Mouse (Mus musculus) retina, postnatal 1 day (tissue): Measurements from ENCODE around the gene 2200002D01Rik.

Source experiments
- DNase-seq: peaks from one replicate; pipeline ENCODE4 v3.0.0-alpha.2; 2012

The 2200002D01Rik gene

DNA sequence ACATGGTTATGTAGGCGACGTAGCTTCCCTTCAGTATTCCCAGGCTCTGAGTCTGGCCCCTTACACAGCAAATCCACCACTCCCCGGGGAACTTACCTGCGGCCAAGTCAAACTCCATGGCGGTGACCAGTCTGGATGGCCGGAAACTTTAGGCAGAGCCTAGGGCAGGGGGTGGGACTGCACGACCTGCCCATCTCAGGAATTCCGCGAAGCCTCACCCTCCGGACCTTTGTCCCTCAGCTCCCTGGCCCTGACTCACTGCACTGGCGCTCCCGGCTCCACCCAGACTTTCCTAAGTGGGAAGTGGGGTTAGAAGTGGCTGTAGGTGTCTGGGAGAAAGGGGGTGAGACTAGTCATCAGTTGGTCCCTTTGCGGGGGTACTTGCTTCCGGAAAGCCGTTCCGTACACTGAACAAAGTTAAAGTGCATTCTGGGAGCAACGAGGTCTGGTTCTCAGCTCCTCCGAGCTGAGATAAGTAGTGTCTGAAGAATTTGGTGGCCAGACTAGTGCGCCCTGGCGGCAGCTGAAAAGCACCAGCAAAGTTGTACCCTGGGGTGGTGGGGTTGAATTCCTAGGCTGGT lies at the start of gene 2200002D01Rik:
Gene 2200002D01Rik (minus strand): TSS at position 206 of the 581 bp plus-strand sequence.
- no peak for DNase-seq

GRCm38 (mm10) chr7:29296998-29297397 lies 48.7 kb upstream of the 2200002D01Rik start:
- peak; percentile 92 for DNase-seq

DNA sequence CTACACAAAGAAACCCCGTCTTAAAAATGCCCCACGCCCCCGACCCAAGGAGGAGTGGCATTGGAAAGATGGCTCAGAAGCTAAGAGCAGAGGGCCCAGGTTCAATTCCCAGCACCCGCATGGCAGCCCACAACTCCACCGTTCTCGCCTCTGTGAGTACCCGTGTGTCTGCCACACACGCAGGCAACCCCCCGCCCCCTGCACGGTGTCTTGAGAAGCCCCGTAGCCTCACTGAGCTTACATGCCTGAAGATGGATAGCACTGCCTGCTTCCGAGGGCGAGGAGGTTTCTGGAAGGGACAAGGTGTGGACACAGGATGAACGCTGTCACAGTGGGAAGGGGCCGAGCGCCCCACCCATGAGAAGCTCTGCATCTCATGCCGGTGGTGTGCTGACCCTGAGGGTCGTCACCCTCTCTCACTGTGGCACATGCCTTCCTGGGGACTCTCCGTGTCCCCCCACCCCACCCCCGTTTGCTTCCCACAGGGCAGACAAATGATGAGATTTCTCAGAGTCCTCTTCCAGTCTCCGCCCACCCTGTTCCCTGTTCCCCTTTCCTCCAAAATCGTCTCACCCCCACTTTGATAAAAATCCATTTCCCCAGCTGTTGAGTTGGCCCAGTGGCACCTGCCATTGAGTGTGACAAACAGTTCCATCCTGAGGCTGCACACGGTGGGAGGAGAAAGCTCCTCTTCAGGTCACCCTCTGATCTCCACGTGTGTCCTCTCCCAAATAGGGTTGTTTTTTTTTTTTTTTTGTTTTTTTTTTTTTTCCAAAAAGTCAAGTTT lies 47.8 kb upstream of the 2200002D01Rik start:
- no peak for DNase-seq

GRCm38 (mm10) chr7:29294111-29294761 lies 46.0 kb upstream of the 2200002D01Rik start:
- no peak for DNase-seq

- peak; percentile 61 for DNase-seq
Observed at GRCm38 (mm10) chr7:29293131-29294065, 45.1 kb upstream of the 2200002D01Rik start.

DNA sequence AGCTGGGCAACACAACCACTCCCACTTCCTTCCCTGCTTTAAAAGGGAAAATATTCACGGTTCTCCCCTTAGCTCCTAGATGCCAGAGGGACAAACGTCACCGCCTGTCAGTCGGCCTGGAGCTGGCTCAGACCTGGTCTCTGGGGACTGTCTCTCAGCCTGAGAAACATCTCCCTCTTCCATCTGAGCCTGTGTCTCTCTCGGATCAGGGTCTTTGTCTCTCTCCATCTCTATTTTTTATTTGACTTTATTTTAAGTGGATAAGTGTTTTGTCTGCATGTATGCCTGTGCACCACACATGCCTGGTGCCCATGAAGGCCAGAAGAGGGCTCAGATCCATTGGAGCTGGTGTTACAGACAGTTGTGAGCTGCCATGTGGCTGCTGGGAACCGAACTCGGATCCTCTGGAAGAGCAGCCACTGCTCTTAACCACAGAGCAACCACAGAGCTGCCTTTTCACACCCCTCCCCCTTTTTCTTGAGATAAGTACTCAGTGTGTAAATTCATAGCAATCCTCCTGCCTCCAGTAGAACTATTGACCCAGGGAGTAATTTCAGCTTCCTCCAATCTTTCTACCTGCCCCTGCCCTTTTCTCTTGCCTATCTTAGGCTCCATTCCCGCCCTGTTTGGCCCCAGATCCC lies 44.3 kb upstream of the 2200002D01Rik start:
- DNase-seq: no peak

DNA sequence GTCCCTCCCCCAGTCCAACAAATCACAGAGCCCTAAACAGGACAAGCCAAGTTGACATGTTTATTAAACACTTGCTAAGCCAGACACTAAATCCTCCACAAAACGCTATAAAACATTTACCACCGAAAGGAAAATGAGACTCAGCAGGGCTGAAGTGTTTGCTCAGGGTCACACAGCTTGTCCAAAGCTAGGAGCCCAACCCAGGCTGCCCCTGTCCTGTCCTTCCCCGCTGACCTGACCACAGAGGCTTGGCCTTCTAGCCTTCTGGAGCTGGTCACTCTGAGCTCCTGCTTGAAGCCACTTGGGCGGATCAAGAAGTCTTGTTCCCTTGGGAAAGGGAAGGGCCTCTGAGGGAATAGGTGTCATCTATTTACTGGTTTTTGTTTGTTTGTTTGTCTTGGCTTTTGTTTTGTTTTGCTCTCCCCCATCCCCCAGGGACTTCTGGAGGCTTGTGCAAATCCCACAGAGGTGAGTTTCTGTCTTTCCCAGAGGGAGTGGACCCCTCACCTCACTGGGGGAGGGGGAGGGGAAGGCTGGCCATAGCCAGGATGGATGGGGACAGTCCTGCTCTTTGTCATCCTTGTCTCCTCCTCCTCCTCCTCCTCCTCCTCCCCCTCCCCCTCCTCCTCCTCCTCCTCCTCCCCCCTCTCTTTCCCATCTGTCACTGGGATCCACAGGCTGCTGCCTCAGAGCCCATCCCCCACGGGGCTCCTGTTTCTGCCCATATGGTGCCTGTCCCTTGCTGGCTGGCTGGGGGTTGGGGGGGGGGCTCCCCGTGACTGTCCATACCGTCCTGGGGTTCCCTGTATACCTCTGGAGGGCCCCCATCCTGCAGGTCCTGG lies 43.6 kb upstream of the 2200002D01Rik start:
- DNase-seq: peak; percentile 78

DNA sequence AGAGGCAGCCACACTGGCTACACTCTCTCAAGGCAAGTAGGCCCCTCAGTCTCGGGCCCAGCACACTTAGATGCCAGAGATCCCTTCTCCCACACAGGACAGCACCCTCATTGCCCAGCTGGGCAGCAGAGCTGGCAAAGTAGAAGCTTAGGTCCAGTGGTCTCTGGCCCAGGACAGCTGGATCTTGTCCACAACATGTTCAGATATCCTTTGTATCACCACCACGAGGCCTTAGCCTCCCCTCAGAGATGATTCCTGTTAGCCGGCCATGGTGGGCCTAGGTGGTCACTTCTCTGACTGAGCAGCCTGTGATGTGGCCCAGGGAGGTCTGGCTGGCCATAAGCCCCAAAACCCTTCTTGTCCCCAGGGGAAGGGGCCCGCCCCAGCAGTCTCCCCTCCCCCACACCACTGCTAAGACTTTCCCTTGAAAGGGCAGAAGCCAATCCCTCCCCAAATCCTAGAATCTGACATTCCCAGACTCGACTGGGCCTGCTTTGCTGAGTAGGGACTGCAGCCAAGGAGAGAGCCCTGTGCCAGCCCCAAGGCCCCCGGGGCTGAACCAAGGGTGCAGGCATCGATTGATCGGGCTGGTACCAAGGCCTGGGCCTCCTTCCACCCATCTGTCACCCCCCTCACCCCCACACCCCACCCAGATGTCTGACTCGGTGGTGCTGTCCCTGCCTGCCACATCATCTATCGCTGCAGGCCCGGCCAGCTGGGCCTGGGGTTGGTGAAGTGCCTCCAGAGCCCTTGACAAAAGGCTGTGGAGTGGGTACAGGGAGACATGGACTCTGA lies 42.6 kb upstream of the 2200002D01Rik start:
- no peak for DNase-seq

DNA sequence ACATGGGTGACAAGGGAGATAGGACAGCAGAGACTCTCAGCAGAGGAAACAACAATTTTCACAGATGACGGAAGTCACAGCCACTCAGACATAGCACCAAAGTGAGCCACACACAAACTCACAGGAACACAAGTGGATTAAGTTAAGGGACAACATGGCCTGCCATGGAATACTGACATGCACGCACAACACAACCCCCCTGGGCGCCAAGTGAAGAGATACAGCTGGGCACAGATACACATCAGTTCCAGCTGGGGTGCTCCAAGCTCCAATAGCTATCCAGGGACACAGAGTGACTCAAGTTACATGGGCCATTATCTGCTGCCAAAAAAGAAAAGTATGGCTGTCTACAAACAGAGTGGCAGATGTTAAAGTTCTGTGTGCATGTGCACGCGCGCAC lies 41.6 kb upstream of the 2200002D01Rik start:
- DNase-seq: no peak

- DNase-seq: peak; percentile 78
Observed at GRCm38 (mm10) chr7:29288942-29289638, 40.8 kb upstream of the 2200002D01Rik start, which contains the start of gene Ppp1r14a. Gene Ppp1r14a (plus strand): TSS chr7:29289308.

DNA sequence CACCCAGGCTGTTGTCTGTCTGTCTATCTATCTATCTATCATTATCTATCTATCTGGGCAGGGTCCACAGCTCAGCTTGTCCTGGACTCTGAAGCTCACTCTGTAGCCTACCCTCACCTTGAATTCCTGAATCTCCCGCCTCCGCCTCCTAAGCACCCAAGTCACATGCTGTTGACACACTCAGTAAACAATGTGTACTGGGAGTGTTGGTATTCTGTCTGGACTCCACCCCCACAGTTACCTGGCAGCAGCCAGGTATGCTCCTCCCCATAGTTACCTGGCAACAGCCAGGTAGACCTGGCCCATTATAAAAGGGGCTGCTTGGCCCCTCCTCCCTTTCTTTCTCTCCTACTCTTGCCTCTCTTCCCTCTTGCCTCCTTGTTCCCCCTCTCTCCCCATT lies 39.8 kb upstream of the 2200002D01Rik start:
- DNase-seq: no peak

DNA sequence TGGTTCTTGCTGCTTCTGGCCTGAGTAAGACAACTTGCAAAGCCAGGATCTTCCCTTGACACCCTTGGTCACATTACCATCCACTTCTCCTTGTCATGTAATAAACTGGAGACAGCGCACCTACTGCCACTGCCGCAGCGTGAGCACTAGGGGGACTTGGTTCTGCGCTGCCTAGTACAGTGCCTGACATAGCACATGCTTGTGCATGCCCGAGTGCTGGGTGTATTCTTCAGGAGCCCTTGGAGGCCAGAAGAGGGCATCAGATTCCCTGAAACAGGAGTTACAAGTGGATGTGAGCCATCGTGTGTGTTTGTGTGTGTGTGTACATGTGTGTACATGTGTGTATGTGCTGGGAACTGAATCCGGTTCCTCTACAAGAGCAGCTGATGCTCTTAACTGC lies 39.2 kb upstream of the 2200002D01Rik start:
- DNase-seq: no peak

DNA sequence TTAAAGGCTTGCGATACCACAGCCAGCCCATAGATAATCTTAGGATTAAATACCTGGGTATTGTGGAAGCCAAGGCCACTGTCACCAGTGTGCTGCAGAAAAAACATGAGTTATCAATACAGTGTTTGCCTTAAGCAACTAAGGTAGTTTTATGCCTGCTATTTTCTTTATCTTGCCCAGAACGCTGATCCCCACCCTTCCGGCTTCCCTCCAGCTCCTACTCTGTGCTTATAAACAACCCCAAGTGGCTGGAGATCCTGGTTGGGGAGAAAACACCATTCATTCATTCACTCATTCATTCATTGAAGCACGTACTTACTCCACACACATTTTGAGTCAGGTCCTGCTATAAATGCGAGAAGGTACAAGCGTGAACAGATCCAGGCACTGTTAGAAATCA lies 36.3 kb upstream of the 2200002D01Rik start:
- no peak for DNase-seq

GRCm38 (mm10) chr7:29283876-29284275 lies 35.6 kb upstream of the 2200002D01Rik start:
- no peak for DNase-seq

GRCm38 (mm10) chr7:29282074-29282554 lies 33.8 kb upstream of the 2200002D01Rik start:
- peak; percentile 56 for DNase-seq

GRCm38 (mm10) chr7:29281201-29282073 lies 33.2 kb upstream of the 2200002D01Rik start, which contains the start of gene Spint2:
Gene Spint2 (minus strand): TSS chr7:29281912.
- DNase-seq: peak; percentile 80

GRCm38 (mm10) chr7:29280801-29281200 lies 32.5 kb upstream of the 2200002D01Rik start:
- DNase-seq: peak; percentile 32

DNA sequence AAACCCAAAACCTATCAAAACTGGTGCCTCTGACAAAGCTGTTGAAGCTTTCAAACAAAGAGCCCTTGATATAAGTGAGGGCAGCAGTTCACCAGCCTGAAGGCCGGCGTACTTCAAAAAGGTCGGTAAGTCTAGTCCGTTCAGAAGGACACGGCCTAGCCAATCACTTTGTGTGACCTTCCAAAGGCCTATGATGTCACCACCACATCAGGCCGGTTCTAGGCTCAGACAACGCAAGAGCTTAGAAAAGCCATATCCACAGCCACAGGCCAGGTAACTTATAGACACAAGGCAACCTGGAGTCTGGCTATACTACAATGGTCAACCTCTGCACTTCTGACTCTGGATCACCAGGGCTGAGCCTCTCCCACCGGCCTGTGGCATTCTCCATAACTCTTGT lies 31.7 kb upstream of the 2200002D01Rik start:
- no peak for DNase-seq
